Mouse (Mus musculus): ENCODE measurements around the gene C1qtnf1. TPM values are rescaled to one million over a fixed set of nuclear protein-coding genes. Genes with fewer than 3 reads are reported as not detected.

The C1qtnf1 gene
- not detected for polyA plus RNA-seq (2017; shearing (Covaris generic))

GRCm38 (mm10) chr11:118427986-118428385 is at the start of gene C1qtnf1:
TSS of gene C1qtnf1 (plus strand) at chr11:118428203.

GRCm38 (mm10) chr11:118401760-118402280 is 26.2 kb upstream of the C1qtnf1 start, which contains the start of gene Lgals3bp:
TSS of gene Lgals3bp (minus strand) at chr11:118402092.

GRCm38 (mm10) chr11:118418834-118419504 is 9.0 kb upstream of the C1qtnf1 start, which contains the start of gene Cant1:
TSS of gene Cant1 (minus strand) at chr11:118419086.

DNA sequence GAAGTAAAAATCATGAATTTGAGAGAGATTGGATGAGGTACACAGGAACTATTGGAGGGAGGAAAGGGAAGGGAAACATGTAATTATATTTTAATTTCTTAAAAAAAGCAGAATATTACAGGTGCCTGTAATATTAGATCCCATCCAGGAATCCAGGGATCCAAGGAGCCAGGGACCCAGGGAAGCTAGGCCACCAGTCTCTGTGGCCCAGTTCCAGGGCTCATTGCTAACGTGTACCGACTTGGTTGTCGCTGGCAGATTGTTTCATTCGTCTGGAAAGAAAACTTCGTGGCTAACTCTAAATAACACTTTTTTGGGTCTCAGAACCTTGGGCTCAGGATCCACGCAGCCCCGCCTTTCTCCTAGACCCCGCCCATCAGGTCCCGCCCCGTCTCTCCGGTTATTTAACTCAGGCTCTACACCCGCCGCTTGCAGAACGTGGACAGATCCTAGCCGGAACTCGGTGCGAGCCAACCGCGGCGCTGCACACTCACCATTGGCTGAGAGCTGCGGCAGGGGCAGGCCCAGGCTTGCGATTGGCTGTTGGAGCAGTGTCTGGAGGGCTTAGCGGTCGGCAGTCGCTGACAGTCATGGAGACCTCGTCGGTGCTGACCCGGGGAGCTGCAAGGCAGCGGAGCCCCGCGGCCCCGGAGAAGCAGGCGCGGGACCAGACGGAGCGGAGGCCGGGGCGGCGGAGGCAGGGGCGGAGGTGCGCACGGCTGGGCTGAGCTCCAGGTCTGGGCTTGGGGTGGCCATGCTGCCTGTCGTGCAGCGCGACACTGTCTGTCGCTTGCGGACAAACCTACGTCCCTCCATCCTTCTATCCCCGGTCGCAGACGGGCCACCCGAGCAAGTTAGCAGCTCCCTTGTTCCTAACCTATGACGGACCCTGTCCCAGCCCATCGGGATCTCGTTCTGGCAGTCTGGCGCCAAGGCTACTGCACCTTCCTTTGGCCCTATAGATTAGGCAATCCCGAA is 48.7 kb downstream of the C1qtnf1 start, which contains the start of gene Engase:
Gene Engase, plus strand, starts transcription at position 434 of the 978 bp plus-strand sequence.

Other genes starting within 250 kb of the C1qtnf1 start
- gene Cyth1, start 179.6 kb upstream of the C1qtnf1 start, polyA plus RNA-seq (2017; shearing (Covaris generic)) = 100 to 1,000 TPM; 258 to 265 TPM
- 10 to 100 TPM; 19.3 to 19.4 TPM for gene Usp36, start 138.0 kb upstream of the C1qtnf1 start, polyA plus RNA-seq (2017; shearing (Covaris generic))
- gene Cep295nl, start 85.7 kb upstream of the C1qtnf1 start, polyA plus RNA-seq (2017; shearing (Covaris generic)) = under 1 TPM; 0.11 to 0.51 TPM
- 100 to 1,000 TPM; 106 to 118 TPM for gene Timp2, start 72.5 kb upstream of the C1qtnf1 start, polyA plus RNA-seq (2017; shearing (Covaris generic))
- gene Lgals3bp, start 26.1 kb upstream of the C1qtnf1 start, polyA plus RNA-seq (2017; shearing (Covaris generic)) = 100 to 1,000 TPM; 157 to 183 TPM
- 10 to 100 TPM; 42.9 to 54.0 TPM for gene Cant1, start 9.1 kb upstream of the C1qtnf1 start, polyA plus RNA-seq (2017; shearing (Covaris generic))
- gene Engase, start 48.6 kb downstream of the C1qtnf1 start, polyA plus RNA-seq (2017; shearing (Covaris generic)) = 10 to 100 TPM; 12.3 to 13.7 TPM